Mouse (Mus musculus) mature B cell (primary cell): ENCODE measurements around the gene Scnn1b.

ENCODE experiments used
- in situ Hi-C: fragments of 300-500 bp; cut with MboI; formaldehyde crosslinking; loops from 2 replicates; pipeline ENCODE4 v1.14.3; 2019

Scnn1b gene

DNA sequence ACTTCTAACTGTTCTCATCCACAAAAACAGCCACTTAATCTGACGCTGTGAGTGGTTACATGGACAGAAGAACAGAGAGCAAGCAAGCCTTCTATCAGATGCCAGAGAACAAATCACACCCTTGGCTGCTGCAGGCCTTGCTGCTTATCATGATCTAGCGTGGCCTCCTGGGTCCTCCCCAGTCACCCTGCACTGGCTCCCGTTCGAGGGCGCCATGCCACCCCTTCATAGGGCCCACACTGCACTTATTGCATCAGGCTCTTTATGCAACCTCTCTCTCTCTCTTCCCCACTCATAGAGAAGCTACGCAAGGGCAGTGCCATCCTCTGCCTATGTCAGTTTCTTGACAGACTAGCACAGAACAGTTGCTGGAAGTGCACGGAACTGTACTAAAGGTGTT is 101.3 kb downstream of the Scnn1b start:
- in situ Hi-C loops = no loop called here
